Mouse (Mus musculus): Measurements from ENCODE around the gene Atp12a.

The Atp12a gene

GRCm38 (mm10) chr14:56364711-56365237 is at the start of gene Atp12a:
TSS of gene Atp12a (plus strand) at chr14:56365068.
- peak; percentile 48 for DNase-seq (ENCODE audit: low read depth, low spot score)

DNA sequence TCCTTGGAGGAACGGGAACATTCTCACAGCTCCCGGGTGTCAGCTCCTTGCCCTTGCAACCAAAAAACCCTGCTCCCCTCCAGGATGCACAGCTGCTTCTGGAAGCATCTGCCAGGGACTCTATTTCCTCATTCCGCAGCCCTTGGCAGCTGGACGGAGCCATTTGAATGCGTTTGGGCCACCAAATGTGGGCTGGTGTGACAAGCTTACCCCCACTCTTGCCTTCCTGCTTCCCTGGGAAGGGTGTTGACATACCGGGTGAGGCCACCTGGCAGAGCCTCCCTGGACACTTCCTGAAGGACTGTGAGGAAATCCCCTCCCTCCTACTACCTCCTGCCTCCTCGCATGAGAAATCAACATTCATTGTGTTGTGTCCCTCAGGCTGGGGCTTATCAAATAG is 49.3 kb upstream of the Atp12a start:
- DNase-seq (ENCODE audit: low read depth, low spot score), result no peak

DNA sequence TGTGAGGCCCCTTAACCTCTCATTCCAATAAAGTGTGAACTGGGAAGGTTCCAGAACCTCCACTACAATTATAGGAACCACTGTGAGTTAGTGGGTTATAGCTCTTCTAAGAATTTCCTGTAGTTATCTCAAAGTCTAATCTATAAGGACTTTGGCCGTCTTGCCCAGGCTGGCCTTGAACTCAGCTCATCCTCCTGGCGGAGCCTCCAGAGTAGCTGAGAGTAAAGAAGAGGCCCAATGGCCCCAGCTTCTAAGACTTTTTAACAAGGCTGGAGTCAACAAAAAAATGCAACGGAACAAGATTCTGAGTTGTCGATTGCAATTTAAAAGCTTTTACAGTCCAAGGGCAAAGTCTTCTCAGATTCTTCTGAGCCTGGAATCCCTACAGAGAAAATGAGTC is 48.5 kb upstream of the Atp12a start:
- no peak for DNase-seq (ENCODE audit: low read depth, low spot score)

DNA sequence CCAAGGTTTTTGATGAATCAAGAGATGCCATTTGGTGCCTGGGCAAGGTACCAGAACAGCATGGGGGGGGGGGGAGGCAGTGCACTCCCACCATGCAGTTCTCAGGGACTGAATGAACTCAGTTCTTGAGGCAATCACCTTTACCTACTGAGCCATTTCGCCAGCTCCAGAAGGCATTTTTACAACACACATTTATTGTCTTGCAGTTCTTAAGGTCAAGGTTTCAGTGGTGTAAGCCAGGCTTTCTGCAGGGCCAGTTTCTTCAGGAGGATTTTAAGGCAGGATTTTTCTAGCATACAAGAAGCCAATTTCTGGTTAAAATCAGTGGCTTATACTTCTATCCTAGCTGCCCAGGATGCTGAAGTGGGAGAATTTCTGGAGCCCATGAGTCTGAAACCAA is 41.9 kb upstream of the Atp12a start:
- DNase-seq (ENCODE audit: low read depth, low spot score), result no peak

DNA sequence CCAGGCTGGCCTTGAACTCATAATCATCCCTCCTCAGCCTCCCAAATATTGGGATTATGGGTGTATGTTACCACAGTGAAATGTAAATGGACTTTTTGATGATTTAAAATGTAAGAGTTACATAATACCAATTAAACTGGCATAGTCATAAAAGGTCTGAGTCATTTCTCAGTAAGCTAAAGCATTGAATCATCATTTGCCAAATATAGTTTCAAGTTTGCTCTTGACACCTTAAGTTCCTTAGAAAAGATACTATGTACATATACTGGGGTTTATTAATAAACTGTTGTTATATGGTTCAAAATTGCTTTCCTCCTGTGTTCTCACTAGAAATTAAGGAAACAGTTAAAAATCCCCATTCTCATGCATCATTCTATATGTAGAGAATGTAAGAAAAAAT is 39.8 kb upstream of the Atp12a start:
- no peak for DNase-seq (ENCODE audit: low read depth, low spot score)

DNA sequence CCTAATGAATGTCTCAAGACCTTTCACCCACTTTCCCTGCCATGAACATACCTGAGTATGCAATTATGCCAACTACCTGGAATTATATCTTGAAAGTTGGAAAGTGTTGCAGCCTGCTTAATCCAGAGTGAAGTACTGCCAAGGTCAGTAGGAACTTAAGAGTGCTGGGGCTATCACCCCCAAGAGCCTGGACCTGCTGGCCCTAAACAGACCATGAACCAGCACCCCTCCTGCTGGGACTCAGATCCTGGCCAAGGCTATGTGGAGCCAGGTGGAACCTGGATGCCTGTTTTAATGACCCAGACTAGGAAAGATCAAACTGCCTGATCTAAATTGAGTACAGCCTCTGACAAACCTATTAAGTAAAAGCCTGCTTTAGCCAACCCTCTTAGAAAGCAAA is 31.2 kb upstream of the Atp12a start:
- no peak for DNase-seq (ENCODE audit: low read depth, low spot score)

DNA sequence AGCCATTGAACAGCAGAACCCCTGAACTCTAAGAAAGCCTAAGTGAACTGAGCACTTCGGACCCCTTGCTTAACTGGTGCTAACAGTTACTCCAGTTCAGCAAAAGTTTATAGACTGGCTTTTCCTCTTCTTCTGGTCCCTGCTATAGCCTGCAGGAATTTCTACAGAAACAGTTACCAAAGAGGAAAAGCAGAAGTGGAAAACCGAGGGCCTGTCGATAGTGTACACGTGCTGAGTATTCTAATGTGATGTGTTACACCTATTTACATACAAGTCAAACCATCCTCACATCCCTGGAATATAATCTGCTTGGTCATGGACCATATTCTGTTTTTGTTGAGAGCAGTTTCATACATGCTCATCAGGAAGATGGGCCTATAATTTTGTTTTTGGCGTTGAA is 30.4 kb upstream of the Atp12a start:
- DNase-seq (ENCODE audit: low read depth, low spot score), result no peak

GRCm38 (mm10) chr14:56336032-56336431 is 28.8 kb upstream of the Atp12a start:
- no peak for DNase-seq (ENCODE audit: low read depth, low spot score)

GRCm38 (mm10) chr14:56337075-56337474 is 27.8 kb upstream of the Atp12a start:
- DNase-seq (ENCODE audit: low read depth, low spot score), result no peak

DNA sequence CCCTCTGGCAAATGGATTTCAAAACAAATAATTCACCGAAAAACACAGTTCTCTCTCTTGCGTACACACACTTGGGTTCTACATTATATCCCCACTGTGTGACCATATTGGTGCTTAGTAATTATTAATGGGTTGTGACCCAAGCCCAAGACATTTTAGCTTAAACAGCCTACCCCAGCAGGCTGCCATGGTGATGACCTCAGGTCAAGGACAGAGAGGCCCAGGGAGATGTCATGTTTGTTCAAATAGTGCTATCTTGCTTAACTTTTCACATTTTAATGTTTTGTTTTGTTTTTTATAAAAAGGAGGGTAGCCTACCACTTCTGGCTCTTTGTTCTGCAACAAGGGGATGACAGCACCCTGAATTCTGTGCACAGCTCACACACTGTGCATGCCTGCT is 27.2 kb upstream of the Atp12a start:
- no peak for DNase-seq (ENCODE audit: low read depth, low spot score)

- no peak for DNase-seq (ENCODE audit: low read depth, low spot score)
Measured at GRCm38 (mm10) chr14:56338882-56339442, 25.9 kb upstream of the Atp12a start.

DNA sequence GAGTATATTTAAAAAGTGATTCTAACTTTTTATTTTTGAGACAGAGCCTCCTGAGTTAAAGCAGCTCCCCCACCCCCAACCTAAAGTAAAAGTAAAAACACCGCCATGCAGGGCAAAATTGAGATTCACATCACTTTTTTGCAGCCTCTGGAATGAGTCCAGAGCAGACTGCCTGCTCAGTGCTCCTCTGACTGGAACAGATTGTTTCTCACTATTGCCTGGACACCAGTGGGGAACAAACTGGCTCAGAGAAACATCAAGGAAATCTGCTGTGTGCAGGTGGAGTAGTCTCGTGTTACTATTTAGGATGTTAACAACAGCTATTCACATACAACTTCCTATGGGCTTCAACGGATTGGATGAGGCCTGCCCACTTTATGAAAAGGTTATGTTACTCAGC is 16.2 kb upstream of the Atp12a start:
- no peak for DNase-seq (ENCODE audit: low read depth, low spot score)

GRCm38 (mm10) chr14:56349541-56349940 is 15.3 kb upstream of the Atp12a start:
- no peak for DNase-seq (ENCODE audit: low read depth, low spot score)

DNA sequence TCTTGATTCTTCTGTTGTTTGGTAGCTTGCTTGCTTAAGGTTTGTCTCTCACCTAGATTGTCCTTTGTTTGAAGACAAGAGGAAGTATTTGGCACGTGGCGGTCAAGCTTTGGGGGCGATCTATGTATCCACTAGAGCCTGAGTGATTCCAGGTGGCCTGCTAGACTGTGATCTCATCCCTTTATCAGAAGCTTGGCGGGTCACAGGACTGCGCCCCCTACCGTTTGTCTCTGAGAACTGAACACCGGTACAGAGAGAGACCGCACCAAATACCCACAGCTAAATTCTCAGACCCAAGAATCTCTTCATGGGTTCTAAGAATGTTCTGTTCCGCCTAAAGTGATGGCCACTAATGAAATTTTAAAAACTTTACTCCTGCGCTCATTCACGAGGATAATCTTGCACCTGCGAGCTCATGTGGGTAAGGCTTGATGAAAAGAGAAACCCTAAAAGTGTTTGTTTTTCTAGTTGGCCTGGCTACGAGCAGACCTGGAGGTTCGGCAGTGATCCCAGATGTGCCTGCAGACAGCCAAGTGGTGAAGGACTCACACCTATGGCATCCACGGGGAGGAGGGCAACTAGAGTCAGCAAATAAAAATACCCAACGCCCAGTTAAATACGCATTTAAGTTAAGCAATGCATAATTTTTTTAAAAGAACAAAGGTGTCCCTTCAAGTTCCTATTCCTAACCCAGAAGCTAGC is 12.8 kb upstream of the Atp12a start:
- DNase-seq (ENCODE audit: low read depth, low spot score), result peak; percentile 77

DNA sequence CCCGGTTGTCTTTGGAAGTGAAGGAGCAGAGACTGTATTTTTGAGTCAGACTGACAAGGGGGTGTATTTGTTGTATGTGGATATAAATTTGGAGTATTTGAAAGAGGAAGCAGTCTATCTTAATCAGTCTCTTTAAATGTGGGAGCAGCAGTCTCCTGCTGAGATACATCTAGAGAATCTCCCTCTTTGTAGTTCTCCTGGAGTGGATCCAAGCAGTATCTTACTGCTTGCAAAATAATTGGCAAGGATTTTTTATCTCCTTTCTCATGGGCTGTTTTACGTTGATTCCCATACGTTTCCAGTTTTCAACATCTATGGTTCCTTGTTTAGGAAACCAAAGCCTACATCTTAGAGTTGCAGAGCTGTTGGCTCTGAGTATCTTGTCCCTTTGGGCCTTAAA is 10.1 kb upstream of the Atp12a start:
- DNase-seq (ENCODE audit: low read depth, low spot score), result no peak

DNA sequence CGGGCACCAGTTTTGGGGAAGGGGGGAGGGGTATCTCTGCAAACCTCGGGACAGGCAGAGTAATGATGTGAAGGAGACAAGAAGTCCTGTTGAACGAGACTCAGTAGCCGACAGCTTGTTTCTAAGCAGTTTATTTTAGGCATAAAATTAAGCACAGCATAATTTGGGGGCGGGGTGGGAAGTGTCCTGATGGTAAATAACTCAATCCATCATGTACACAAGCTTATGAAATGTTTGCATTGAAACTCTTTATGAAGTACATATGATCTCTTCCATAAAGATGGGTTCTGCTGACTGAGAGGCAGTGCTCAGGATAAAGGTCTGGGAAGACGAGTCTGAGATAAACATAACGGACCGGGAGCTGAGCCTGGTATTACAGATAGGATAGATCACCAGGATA is 9.5 kb upstream of the Atp12a start:
- no peak for DNase-seq (ENCODE audit: low read depth, low spot score)

DNA sequence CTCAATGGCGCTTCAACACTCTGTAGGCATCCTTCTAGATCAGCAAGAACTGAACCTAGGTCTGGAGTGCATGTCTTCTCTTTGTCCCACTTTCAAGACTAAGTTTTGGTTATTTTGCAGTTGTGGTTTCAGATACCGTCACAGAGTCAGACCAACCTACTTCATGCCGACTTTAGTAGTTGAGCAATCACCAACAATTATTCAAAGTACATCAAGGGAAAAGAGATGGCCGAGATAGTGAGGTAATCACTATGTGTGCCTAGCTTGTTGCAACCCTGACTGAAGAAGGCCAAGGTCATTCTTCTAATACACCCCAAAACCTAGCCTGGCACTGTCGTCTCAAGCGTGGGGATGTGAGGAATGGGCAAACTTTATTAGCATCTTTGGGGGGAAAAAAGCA is 8.7 kb upstream of the Atp12a start:
- no peak for DNase-seq (ENCODE audit: low read depth, low spot score)

- no peak for DNase-seq (ENCODE audit: low read depth, low spot score)
Measured at GRCm38 (mm10) chr14:56358422-56358821, 6.4 kb upstream of the Atp12a start.

DNA sequence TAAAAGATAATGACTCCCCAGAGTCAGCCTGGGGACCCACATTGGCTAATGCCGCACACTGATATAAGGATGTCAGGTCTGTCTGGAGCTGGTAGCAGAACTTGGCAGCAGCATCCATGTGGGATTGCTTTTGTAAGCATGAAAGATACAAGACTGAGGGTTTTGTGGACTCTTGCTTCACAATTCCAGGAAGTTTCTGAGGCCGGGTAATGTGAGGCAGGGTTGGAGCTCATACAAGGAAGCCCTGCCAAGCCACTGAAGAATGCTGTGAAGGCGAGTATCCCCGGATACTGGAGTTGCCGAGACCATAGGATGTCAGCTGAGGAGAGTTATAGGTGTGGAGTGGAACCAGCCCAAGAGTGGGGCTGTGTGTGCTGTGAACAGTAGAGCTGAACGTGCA is 5.7 kb upstream of the Atp12a start:
- DNase-seq (ENCODE audit: low read depth, low spot score), result no peak

DNA sequence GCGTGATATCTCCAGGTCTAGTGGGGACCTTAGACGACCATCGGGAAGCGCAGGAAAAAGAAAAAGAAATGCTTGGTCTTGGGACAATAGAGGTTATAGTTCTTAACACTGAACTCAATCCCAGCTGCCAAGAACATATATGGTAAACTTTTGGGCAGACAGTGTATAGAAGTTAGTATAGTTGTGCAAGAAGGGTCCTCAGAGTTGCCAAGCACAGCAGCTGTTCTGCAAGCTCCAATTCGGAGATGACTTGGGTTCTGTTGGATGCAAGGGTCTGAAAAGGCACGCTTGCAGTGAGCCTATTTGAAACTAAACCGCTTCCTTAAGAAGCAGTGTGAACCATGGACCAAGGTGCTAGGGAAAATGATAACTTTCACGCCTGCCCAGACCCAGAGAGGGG is 424 bp downstream of the Atp12a start:
- DNase-seq (ENCODE audit: low read depth, low spot score), result no peak

GRCm38 (mm10) chr14:56366712-56367111 is 1.8 kb downstream of the Atp12a start:
- DNase-seq (ENCODE audit: low read depth, low spot score), result peak; percentile 22

DNA sequence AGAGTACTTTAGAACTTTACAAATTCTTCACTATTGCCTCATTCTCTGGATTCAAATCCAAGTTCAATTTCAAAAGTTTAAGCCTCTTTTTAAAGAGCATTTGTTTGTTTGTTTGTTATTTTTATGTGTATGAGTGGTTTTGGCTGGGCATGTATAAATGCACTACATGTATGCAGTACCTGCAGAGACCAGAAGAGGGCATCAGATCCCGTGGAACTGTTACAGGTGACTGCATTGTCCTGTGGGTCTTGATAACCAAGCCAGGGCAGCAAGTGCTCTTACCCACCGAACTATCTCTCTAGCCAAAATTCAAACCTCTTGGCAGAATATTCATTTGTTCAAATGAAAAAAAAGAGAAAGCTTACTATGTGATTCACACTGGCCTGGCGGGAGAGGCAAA is 4.0 kb downstream of the Atp12a start:
- peak; percentile 67 for DNase-seq (ENCODE audit: low read depth, low spot score)

GRCm38 (mm10) chr14:56375731-56376130 is 10.9 kb downstream of the Atp12a start:
- peak; percentile 85 for DNase-seq (ENCODE audit: low read depth, low spot score)

GRCm38 (mm10) chr14:56377745-56378144 is 12.9 kb downstream of the Atp12a start:
- peak; percentile 14 for DNase-seq (ENCODE audit: low read depth, low spot score)

Measured in ES-CJ7 (cell line).